Mouse (Mus musculus) G1E (cell line): ENCODE data around the gene Pafah1b1.

Experiments
- CTCF ChIP-seq: IDR thresholded peaks from 2 replicates; pipeline ENCODE4 v1.5.1; 2012; ENCODE audit warnings: low read depth, low read length, inconsistent platforms, mixed read lengths
- GATA1 ChIP-seq: IDR thresholded peaks from 2 replicates; pipeline ENCODE4 v1.6.1; 2012; ENCODE audit warnings: borderline replicate concordance, low read length, inconsistent platforms, mixed read lengths
- POLR2AphosphoS5 ChIP-seq: IDR thresholded peaks from 2 replicates; pipeline ENCODE4 v1.6.1; 2012; ENCODE audit warnings: low read depth, low read length, inconsistent platforms; ENCODE audit not compliant: insufficient replicate concordance

GRCm38 (mm10) chr11:74665631-74666283 is 58.7 kb downstream of the Pafah1b1 start:
- no peak for TF ChIP-seq CTCF
- no peak for TF ChIP-seq POLR2AphosphoS5
- no peak for TF ChIP-seq GATA1
